Mouse (Mus musculus) midbrain, embryonic 11.5 days (tissue): ENCODE data around the gene Wnt9a. TPM values are rescaled to one million over a fixed set of nuclear protein-coding genes. Genes with fewer than 3 reads are reported as not detected.
"Not testable (repeated sequence)": the region's sequence is repeated elsewhere in the genome, so short reads cannot be mapped to it uniquely, and the experiment has no call there.

Source experiments
- ATAC-seq: fragments of 200-750 bp; cut with Nextera tagmentation; 2 replicates; pipeline ENCODE4 v1.8.0; 2017; ENCODE audit warnings: moderate TSS enrichment, moderate library complexity; ENCODE audit not compliant: low FRiP score
- DNase-seq: peaks from one replicate; pipeline ENCODE4 v3.0.0; 2015; ENCODE audit warnings: low spot score; ENCODE audit errors: missing footprints
- H3K27ac ChIP-seq: fragments of 300-500 bp; sonication (generic); 2 replicates; pipeline ENCODE4 v1.5.1; 2014; ENCODE audit warnings: low read depth, low read length
- H3K27me3 ChIP-seq: fragments of 300-500 bp; sonication (generic); 2 replicates; pipeline ENCODE4 v1.6.1; 2014; ENCODE audit warnings: mild to moderate bottlenecking, low read length, moderate library complexity, mixed read lengths; ENCODE audit not compliant: control insufficient read depth, insufficient read depth
- H3K36me3 ChIP-seq: fragments of 300-500 bp; sonication (generic); 2 replicates; pipeline ENCODE4 v1.6.1; 2014; ENCODE audit warnings: mild to moderate bottlenecking, low read length, moderate library complexity, mixed read lengths; ENCODE audit not compliant: control insufficient read depth, insufficient read depth
- H3K4me1 ChIP-seq: fragments of 300-500 bp; sonication (generic); 2 replicates; pipeline ENCODE4 v1.6.1; 2014; ENCODE audit warnings: low read length; ENCODE audit not compliant: control insufficient read depth, insufficient read depth
- H3K4me2 ChIP-seq: fragments of 300-500 bp; sonication (generic); 2 replicates; pipeline ENCODE4 v1.6.1; 2014; ENCODE audit warnings: mild to moderate bottlenecking, moderate library complexity
- H3K4me3 ChIP-seq: fragments of 300-500 bp; sonication (generic); 2 replicates; pipeline ENCODE4 v1.5.1; 2014; ENCODE audit warnings: low read depth, low read length
- H3K9ac ChIP-seq: fragments of 300-500 bp; sonication (generic); 2 replicates; pipeline ENCODE4 v1.6.1; 2014; ENCODE audit warnings: low read length
- H3K9me3 ChIP-seq: fragments of 300-500 bp; sonication (generic); 2 replicates; pipeline ENCODE4 v1.6.1; 2016; ENCODE audit warnings: low read length; ENCODE audit not compliant: control insufficient read depth
- WGBS: fragments of 180-500 bp; shearing (Covaris S2); extraction: QIAGEN DNeasy Blood & Tissue Kit; methylation state at CpG from one replicate; pipeline ENCODE4 v1.1.7; 2014; 5-methylcytosine and 5-hydroxymethylcytosine counted together
- polyA plus RNA-seq: library from polyadenylated mRNA; unstranded; fragments of >200 nt; fragmentation: Nextera tagmentation; extraction: Ambion mirVana; gene quantifications from 2 replicates; pipeline ENCODE4 v1.2.1, GENCODE M21; 2014

Wnt9a gene
- polyA plus RNA-seq, 1 experiment from 2014 or later: 4.8 TPM

DNA sequence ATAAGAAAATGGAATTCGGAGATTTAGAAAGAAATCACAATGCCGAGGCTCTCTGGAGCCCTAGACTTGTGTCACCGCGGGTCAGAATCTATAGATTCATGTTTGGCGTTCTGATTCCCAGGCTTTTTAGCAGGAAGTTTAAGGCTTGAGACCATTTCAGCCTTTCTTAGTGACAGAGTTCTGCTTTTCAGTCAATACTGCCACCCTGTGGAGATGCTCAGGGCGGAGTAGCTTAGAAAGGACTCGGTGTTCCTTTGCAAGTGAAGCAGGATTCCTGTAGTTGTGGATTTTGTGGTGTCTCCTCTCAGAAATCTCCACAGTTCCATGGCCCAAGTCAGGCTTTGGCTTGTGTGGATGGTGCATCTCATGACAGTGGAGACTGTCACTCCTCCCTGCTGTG lies 8.8 kb upstream of the Wnt9a start:
- Histone ChIP-seq H3K4me1 (no peaks in the 10 kb centered on the region), H3K27me3 (peaks cover 6% of the 10 kb centered on the region), H3K4me3 (no peak overlapping the region), H3K9ac (no peak overlapping the region), H3K9me3 (no peaks in the 10 kb centered on the region), H3K27ac (no peak overlapping the region), H3K4me2 (no peak overlapping the region), H3K36me3 (no peaks in the 10 kb centered on the region)
- 20% methylated on average over 7 of the region's 7 CpGs for WGBS
- no peak for ATAC-seq
- peak; percentile 91 for DNase-seq

DNA sequence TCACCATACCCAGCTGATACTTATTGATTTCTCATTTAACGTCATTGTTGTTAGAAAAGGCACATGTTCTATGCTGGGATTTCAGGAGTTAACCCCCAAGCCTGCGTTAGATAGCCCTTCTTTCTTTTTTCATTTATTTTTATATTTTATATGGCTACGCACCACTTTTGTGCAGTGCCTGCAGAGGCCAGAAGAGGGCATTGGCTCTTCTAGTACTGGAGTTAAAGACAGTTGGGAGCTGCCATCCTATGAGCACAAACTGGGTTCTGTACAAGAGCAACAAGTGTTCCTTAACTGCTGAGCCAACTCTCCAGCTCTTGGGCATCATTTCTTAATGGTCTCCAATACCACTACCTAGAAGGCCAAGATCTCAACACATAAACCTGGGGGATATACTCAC lies 6.5 kb upstream of the Wnt9a start:
- peaks cover 19% of the 10 kb centered on the region for H3K27me3 ChIP-seq
- no peaks in the 10 kb centered on the region for H3K36me3 ChIP-seq
- 22% methylated on average over 3 of the region's 3 CpGs for WGBS
- H3K4me3 ChIP-seq: no peak overlapping the region
- ATAC-seq (no peak), DNase-seq (peak; percentile 89)
- no peak overlapping the region for H3K9ac ChIP-seq
- H3K9me3 ChIP-seq: no peaks in the 10 kb centered on the region
- H3K27ac ChIP-seq: no peak overlapping the region
- H3K4me2 ChIP-seq: no peak overlapping the region
- no peaks in the 10 kb centered on the region for H3K4me1 ChIP-seq

DNA sequence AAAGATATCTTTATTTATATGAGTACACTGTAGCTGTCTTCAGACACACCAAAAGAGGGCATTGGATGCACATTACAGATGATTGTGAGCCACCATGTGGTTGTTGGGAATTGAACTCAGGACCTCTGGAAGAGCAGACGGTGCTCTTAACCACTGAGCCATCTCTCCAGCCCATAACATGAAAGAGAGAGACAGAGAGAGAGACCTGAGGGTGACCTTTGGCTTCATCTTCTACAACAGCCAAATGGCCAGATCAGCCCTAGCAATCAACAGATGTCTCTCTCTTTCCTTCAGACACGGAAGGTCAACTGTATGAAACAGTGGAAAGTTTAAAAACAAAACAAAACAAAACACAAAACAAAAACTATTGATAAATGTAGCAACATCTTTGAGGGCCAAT lies 5.7 kb upstream of the Wnt9a start:
- not testable (repeated sequence) for ATAC-seq, DNase-seq, H3K27ac ChIP-seq, H3K9ac ChIP-seq, H3K36me3 ChIP-seq, H3K4me2 ChIP-seq, H3K4me3 ChIP-seq, H3K9me3 ChIP-seq, H3K4me1 ChIP-seq
- 60% methylated on average over 2 of the region's 2 CpGs for WGBS
- peaks cover 26% of the 10 kb centered on the region for H3K27me3 ChIP-seq

DNA sequence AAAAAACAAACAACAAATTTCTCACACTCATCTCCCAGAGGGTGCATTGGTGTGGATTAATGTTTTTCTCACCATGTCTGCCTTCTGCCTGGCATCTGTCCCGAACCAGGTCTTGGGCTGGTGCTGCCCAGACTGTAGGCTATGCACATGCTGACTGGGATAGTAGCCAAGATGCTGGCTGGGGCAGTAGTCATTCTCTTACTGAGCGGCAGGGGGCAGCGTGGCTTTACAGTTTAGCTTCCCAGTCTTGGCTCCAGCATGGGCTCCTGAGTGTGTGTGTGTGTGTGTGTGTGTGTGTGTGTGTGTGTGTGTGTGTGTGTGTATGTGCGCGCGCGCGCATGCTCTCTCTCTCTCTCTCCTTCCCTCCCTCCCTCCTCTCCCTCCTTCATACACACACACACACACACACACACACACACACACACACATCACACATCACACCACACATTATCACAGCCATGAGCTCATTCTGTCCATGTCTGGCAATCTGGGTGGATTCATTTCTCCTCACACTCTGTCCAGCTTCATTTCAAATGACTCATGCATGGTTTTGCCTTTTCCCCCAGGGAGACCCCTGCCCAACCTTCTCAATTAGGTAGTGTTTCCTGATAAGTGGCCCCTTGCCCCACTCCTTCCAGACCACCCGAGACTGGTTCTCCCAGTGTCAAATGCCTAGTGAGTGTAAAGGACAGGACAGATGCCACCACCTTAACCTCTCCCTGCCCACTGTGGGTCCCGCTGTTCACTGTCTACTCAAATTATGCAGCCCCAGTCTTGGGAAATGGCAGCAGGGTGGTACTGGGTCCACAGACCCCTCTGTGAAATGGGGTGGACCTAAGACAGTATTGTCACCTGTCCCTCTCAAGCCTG lies 3.8 kb upstream of the Wnt9a start:
- Histone ChIP-seq H3K4me3 (no peak overlapping the region), H3K4me1 (peaks cover 12% of the 10 kb centered on the region), H3K27ac (no peak overlapping the region), H3K4me2 (no peak overlapping the region), H3K9ac (no peak overlapping the region), H3K27me3 (peaks cover 45% of the 10 kb centered on the region), H3K36me3 (no peaks in the 10 kb centered on the region), H3K9me3 (no peaks in the 10 kb centered on the region)
- peak; percentile 96 for DNase-seq
- WGBS: 18% methylated on average over 10 of the region's 10 CpGs
- ATAC-seq: 0 out of 2 replicates have a peak, but pooled peaks have one; percentile 30

DNA sequence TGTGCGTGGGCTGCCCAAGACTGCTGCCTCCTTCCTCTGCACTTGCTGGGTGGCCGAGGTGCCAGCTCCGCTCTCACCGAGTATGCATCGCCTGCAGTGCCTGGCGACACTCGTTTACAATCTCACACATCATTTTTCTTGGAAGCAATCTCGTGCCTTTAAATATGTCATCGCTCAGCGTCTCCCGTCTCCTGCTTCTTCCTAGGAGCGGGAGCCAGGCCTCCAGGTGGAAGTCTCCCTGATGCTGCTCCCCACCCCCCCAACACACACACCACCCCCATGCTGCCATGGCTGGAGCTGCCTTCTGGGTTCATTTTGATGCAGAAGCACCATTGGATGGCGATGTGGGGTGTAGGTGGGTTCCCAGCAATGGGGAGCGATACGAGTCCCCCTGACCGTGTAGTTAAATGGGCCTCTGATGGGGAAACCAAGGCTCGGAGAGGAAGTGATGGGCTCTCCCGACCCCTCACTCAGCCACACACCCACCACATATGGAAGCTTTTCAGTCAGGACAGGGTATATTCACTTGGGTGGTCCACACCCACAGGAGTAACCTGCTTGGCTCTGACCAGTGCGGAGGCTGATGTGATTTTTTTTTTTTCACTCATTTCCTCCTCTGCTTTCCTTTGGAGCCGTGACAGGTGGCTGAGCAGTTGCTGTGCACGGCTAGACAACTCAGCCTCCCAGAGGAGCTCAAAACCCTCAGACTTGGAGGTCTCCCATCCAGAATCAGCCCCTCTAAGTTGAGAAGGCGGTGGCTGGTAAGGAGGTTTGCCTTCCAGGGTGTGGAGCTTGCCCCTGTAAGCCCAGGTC lies 1.5 kb upstream of the Wnt9a start:
- Histone ChIP-seq H3K27me3 (peaks cover 60% of the 10 kb centered on the region), H3K9me3 (no peaks in the 10 kb centered on the region), H3K36me3 (no peaks in the 10 kb centered on the region), H3K9ac (no peak overlapping the region), H3K4me3 (no peak overlapping the region), H3K4me1 (peaks cover 32% of the 10 kb centered on the region), H3K4me2 (no peak overlapping the region), H3K27ac (no peak overlapping the region)
- 55% methylated on average over 22 of the region's 22 CpGs for WGBS
- peak; percentile 68 for DNase-seq
- no peak for ATAC-seq

DNA sequence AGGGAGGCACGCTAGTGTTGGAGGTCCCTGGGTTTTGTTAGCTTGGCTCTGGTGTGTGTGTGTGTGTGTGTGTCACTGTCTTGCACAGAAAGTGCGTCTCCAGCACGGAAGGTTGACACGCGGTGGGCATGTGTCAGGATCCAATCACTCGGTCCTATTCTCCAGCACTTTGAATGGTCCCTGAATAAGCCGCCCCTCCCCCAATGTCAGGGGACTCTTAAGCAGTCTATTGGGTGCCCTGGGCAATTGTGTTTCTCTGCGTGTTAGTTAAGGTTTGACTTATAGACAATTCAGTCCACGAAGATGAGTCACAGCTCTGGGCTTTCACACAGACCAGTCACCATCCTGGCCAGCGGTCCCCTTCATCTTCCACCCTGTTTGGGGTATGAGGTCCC lies 910 bp upstream of the Wnt9a start:
- Histone ChIP-seq H3K27me3 (peaks cover 62% of the 10 kb centered on the region), H3K4me1 (peaks cover 34% of the 10 kb centered on the region), H3K4me3 (peak overlapping the region; percentile 50; the same call in 1 of the 2 replicates), H3K4me2 (peak overlapping the region; percentile 71), H3K36me3 (no peaks in the 10 kb centered on the region), H3K9me3 (no peaks in the 10 kb centered on the region), H3K9ac (no peak overlapping the region), H3K27ac (no peak overlapping the region)
- DNase-seq (peak; percentile 92), ATAC-seq (no peak)
- 3% methylated on average over 10 of the region's 10 CpGs for WGBS

DNA sequence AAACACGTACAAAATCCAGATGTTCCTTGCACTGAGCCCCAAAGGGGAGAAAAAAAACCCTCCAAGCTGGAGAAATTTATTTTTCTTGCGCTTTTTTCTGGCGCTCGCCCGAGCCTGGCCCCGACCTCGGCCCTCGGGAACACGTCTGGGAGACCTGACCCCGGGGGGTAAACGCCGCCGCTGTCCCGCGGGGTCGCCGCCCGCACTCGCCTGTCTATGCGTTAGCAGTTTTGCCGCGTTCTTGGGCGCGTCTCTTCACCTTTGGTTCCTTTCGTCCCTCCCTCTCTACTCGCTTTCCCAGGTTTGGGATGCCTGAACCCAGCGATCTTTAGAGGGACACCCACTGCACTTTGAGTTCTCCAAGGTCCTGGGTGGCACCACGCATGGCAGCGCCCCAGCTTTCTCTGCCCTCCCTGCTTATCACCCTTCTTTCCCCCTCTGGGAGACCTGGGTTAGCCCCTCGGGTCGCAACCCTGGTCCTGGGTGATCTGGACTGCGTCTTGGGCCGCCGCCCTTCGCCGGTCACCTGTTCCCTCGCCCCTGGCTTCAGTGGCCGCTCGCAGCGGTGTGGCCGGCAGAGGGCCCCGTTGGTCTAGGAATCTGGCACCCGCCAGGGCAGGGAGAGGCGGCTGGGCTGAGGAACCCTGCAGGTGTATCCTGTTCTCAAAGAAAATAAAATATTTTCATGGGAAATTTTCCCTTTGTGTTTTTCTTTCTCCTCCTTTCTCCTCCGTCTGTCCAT lies 865 bp downstream of the Wnt9a start:
- peaks cover 38% of the 10 kb centered on the region for H3K4me1 ChIP-seq
- H3K36me3 ChIP-seq: no peaks in the 10 kb centered on the region
- 2% methylated on average over 45 of the region's 45 CpGs for whole genome bisulfite sequencing
- DNase-seq (peak; percentile 97), ATAC-seq (peak; percentile 60)
- H3K4me2 ChIP-seq: peak overlapping the region; percentile 71
- H3K27me3 ChIP-seq: peaks cover 79% of the 10 kb centered on the region
- peak overlapping the region; percentile 50 for H3K4me3 ChIP-seq
- no peaks in the 10 kb centered on the region for H3K9me3 ChIP-seq
- no peak overlapping the region; the same call in 1 of the 2 replicates for H3K27ac ChIP-seq
- peak overlapping the region; percentile 54 for H3K9ac ChIP-seq

DNA sequence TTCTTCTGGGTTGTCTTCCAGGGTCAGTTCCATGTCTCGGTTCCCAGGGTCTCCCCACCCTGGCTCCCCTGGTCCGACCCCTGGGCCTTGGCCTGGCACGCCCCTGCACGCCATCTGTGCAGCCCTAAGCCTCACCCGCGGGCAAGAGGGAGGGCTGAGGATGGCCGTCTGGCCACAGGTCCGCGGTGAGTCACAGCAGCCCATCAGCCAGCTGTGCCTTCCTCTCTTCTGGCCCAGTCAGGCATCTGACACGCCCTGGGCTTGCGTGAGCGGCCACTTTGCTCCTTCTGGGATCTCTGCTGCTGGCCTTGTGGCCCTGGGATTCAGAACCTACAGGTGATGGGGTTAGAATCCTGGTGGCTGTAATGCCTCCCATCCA lies 1.4 kb downstream of the Wnt9a start:
- H3K27ac ChIP-seq: no peak overlapping the region; the same call in 1 of the 2 replicates
- ATAC-seq (0 out of 2 replicates have a peak, but pooled peaks have one; percentile 28), DNase-seq (no peak)
- H3K4me2 ChIP-seq: peak overlapping the region; percentile 71
- WGBS: 17% methylated on average over 12 of the region's 12 CpGs
- peak overlapping the region; percentile 49 for H3K9ac ChIP-seq
- H3K9me3 ChIP-seq: no peaks in the 10 kb centered on the region
- peaks cover 80% of the 10 kb centered on the region for H3K27me3 ChIP-seq
- peak overlapping the region; percentile 50 for H3K4me3 ChIP-seq
- peaks cover 42% of the 10 kb centered on the region for H3K4me1 ChIP-seq
- H3K36me3 ChIP-seq: no peaks in the 10 kb centered on the region
